8 mouse cellular contexts compared by ENCODE assay signal in the genomic region with DNA sequence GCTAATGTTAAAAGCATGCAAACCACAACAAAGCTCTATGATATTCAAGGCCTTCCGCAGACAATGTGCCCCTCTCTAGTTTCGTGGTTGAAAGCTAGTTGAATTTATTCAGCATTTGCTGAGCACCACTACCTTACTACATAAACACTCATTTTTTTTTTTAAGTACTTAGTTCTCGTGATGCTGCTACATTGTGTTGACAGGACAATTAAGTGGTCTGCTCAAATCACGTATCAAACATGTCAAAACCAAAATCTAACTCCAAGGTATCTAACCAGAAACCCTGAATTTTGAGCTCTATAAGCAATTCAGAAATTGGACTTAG. TPM values are rescaled to one million over a fixed set of nuclear protein-coding genes. Genes with fewer than 3 reads are reported as not detected.
DNase-seq lines count a peak whose midpoint lies in the region; ATAC-seq lines count a peak whose summit lies in the region.

No protein-coding gene starts in this region.

- WGBS in kidney, embryonic 16.5 days: 17% methylated on average over 4 of the region's 4 CpGs
- WGBS in embryonic facial prominence, embryonic 11.5 days: 20% methylated on average over 4 of the region's 4 CpGs
- 13% methylated on average over 4 of the region's 4 CpGs for WGBS in intestine, embryonic 14.5 days
- WGBS in midbrain, embryonic 16.5 days: 13% methylated on average over 4 of the region's 4 CpGs

- H3K27ac ChIP-seq in kidney, embryonic 16.5 days (ENCODE audit: low read length): no peak overlapping the region
- no peak overlapping the region for H3K27ac ChIP-seq in embryonic facial prominence, embryonic 11.5 days (replicated peaks; ENCODE audit: low read depth, low read length)
- 0 out of 2 replicates have a peak overlapping the region, but pooled peaks have one; percentile 7 for H3K27ac ChIP-seq in intestine, embryonic 14.5 days (ENCODE audit: low read depth)
- H3K27ac ChIP-seq in midbrain, embryonic 16.5 days (ENCODE audit: low read length): no peak overlapping the region

- H3K9ac ChIP-seq in kidney, embryonic 16.5 days (replicated peaks; ENCODE audit: low read length): peak overlapping the region; percentile 75
- H3K9ac ChIP-seq in embryonic facial prominence, embryonic 11.5 days (replicated peaks; ENCODE audit: low read length): peak overlapping the region; percentile 86; the same call in 1 of the 2 replicates
- H3K9ac ChIP-seq in intestine, embryonic 14.5 days (ENCODE audit: low read length): peak overlapping the region; percentile 72
- H3K9ac ChIP-seq in midbrain, embryonic 16.5 days (ENCODE audit: low read depth, low read length): no peak overlapping the region; the same call in 1 of the 2 replicates

- ATAC-seq in kidney, embryonic 16.5 days (ENCODE audit: low FRiP score, low TSS enrichment): no peak
- no peak for ATAC-seq in embryonic facial prominence, embryonic 11.5 days (replicated peaks; ENCODE audit: insufficient number of reproducible peaks, low FRiP score, low TSS enrichment, low read depth)
- ATAC-seq in intestine, embryonic 14.5 days (replicated peaks; ENCODE audit: low FRiP score, low TSS enrichment, low read depth): no peak; the same call in none of the 2 replicates
- ATAC-seq in midbrain, embryonic 16.5 days: 0 out of 2 replicates have a peak, but pooled peaks have one; percentile 3

- H3K4me3 ChIP-seq in kidney, embryonic 16.5 days (ENCODE audit: low read length): peak overlapping the region; percentile 86
- H3K4me3 ChIP-seq in embryonic facial prominence, embryonic 11.5 days (ENCODE audit: low read depth, low read length): peak overlapping the region; percentile 85
- peak overlapping the region; percentile 89 for H3K4me3 ChIP-seq in intestine, embryonic 14.5 days (ENCODE audit: low read depth, low read length)
- peak overlapping the region; percentile 73 for H3K4me3 ChIP-seq in midbrain, embryonic 16.5 days (ENCODE audit: low read depth, low read length)

- H3K36me3 ChIP-seq in kidney, embryonic 16.5 days (ENCODE audit: insufficient read depth, low read length): no peaks in the 10 kb centered on the region
- H3K36me3 ChIP-seq in embryonic facial prominence, embryonic 11.5 days (replicated peaks; ENCODE audit: control insufficient read depth, insufficient read depth, low read depth, low read length): no peaks in the 10 kb centered on the region
- no peaks in the 10 kb centered on the region for H3K36me3 ChIP-seq in intestine, embryonic 14.5 days (ENCODE audit: control insufficient read depth, insufficient read depth, low read length)
- H3K36me3 ChIP-seq in midbrain, embryonic 16.5 days (ENCODE audit: control insufficient read depth, insufficient read depth, low read length): no peaks in the 10 kb centered on the region

- H3K27me3 ChIP-seq in kidney, embryonic 16.5 days (ENCODE audit: insufficient read depth, low read length): no peaks in the 10 kb centered on the region
- H3K27me3 ChIP-seq in embryonic facial prominence, embryonic 11.5 days (ENCODE audit: control insufficient read depth, insufficient read depth, low read length): no peaks in the 10 kb centered on the region
- no peaks in the 10 kb centered on the region for H3K27me3 ChIP-seq in intestine, embryonic 14.5 days (replicated peaks; ENCODE audit: control insufficient read depth, insufficient read depth, low read length)
- H3K27me3 ChIP-seq in midbrain, embryonic 16.5 days (ENCODE audit: control insufficient read depth, insufficient read depth, low read depth, low read length): no peaks in the 10 kb centered on the region; the same call in 1 of the 2 replicates

- DNase-seq in kidney, postnatal 36 days: no peak
- no peak for DNase-seq in embryonic facial prominence, embryonic 11.5 days (ENCODE audit: low spot score)
- no peak for DNase-seq in intestine, embryonic 14.5 days (ENCODE audit: low spot score)
- DNase-seq in MN1 (ENCODE audit: low spot score): no peak
- no peak for DNase-seq in ovary, adult 18-20 months (ENCODE audit: low spot score)
- no peak for DNase-seq in urinary bladder, postnatal 14 days (ENCODE audit: low spot score)

- no peaks in the 10 kb centered on the region for H3K9me3 ChIP-seq in kidney, embryonic 16.5 days (ENCODE audit: low read length)
- no peaks in the 10 kb centered on the region for H3K9me3 ChIP-seq in embryonic facial prominence, embryonic 11.5 days (replicated peaks; ENCODE audit: control insufficient read depth, low read length)
- no peaks in the 10 kb centered on the region for H3K9me3 ChIP-seq in intestine, embryonic 14.5 days (ENCODE audit: control insufficient read depth, low read length)
- H3K9me3 ChIP-seq in midbrain, embryonic 16.5 days (replicated peaks; ENCODE audit: control insufficient read depth, low read length, poor library complexity, severe bottlenecking): no peaks in the 10 kb centered on the region

- peaks cover 11% of the 10 kb centered on the region for H3K4me1 ChIP-seq in kidney, embryonic 16.5 days (ENCODE audit: insufficient read depth, low read length)
- H3K4me1 ChIP-seq in embryonic facial prominence, embryonic 11.5 days (ENCODE audit: control insufficient read depth, insufficient read depth, low read length): no peaks in the 10 kb centered on the region
- H3K4me1 ChIP-seq in intestine, embryonic 14.5 days (replicated peaks; ENCODE audit: control insufficient read depth, insufficient read depth, low read length): 0 out of 2 replicates have a peak, but pooled peaks cover 5% of the 10 kb centered on the region
- H3K4me1 ChIP-seq in midbrain, embryonic 16.5 days (ENCODE audit: control insufficient read depth, insufficient read depth, low read length): peaks cover 8% of the 10 kb centered on the region

- peak overlapping the region; percentile 93 for H3K4me2 ChIP-seq in kidney, embryonic 16.5 days (replicated peaks; ENCODE audit: low read depth, low read length)
- peak overlapping the region; percentile 83 for H3K4me2 ChIP-seq in embryonic facial prominence, embryonic 11.5 days (ENCODE audit: low read depth, low read length)
- peak overlapping the region; percentile 88 for H3K4me2 ChIP-seq in intestine, embryonic 14.5 days (ENCODE audit: low read length)
- peak overlapping the region; percentile 95 for H3K4me2 ChIP-seq in midbrain, embryonic 16.5 days (ENCODE audit: low read length)

RNA-seq across cellular contexts. Expression of a gene that starts 0.3 kb away (rescaled TPM):
- polyA plus RNA-seq in kidney, embryonic 16.5 days (2015; fragmentation: Nextera tagmentation; extraction: Ambion mirVana): 27.1 and 27.7 TPM in 2 replicates
- 17.2 and 18.2 TPM in 2 replicates for polyA plus RNA-seq in embryonic facial prominence, embryonic 11.5 days (2014; fragmentation: Nextera tagmentation; extraction: Ambion mirVana)
- polyA plus RNA-seq in intestine, embryonic 14.5 days (2014; fragmentation: Nextera tagmentation; extraction: Ambion mirVana): 20.3 and 21.7 TPM in 2 replicates
- polyA plus RNA-seq in midbrain, embryonic 16.5 days (2015; fragmentation: Nextera tagmentation; extraction: Ambion mirVana): 10.7 and 11.2 TPM in 2 replicates

RNA-seq across cellular contexts. Expression of a gene that starts 27.2 kb away (rescaled TPM):
- polyA plus RNA-seq in kidney, embryonic 16.5 days (2015; fragmentation: Nextera tagmentation; extraction: Ambion mirVana): 24.6 and 25.2 TPM in 2 replicates
- 6.5 and 6.9 TPM in 2 replicates for polyA plus RNA-seq in embryonic facial prominence, embryonic 11.5 days (2014; fragmentation: Nextera tagmentation; extraction: Ambion mirVana)
- 14.5 and 15.6 TPM in 2 replicates for polyA plus RNA-seq in intestine, embryonic 14.5 days (2014; fragmentation: Nextera tagmentation; extraction: Ambion mirVana)
- polyA plus RNA-seq in midbrain, embryonic 16.5 days (2015; fragmentation: Nextera tagmentation; extraction: Ambion mirVana): 4.2 and 4.5 TPM in 2 replicates
